Mouse (Mus musculus) kidney, postnatal 0 days (tissue): ENCODE results near the gene Cd302. TPM values are rescaled to one million over a fixed set of nuclear protein-coding genes. Genes with fewer than 3 reads are reported as not detected.

Experiments used
- ATAC-seq: fragments of 200-750 bp; cut with Nextera tagmentation; replicated peaks from 2 replicates; pipeline ENCODE4 v1.8.0; 2017; ENCODE audit warnings: low read depth, moderate number of reproducible peaks, moderate TSS enrichment, moderate library complexity; ENCODE audit not compliant: low FRiP score
- DNase-seq: peaks from one replicate; pipeline ENCODE4 v3.0.0-alpha.2; 2016; ENCODE audit warnings: low spot score
- H3K27ac ChIP-seq: fragments of 300-500 bp; sonication (generic); 2 replicates; pipeline ENCODE4 v1.5.1; 2014; ENCODE audit warnings: mild to moderate bottlenecking
- H3K27me3 ChIP-seq: fragments of 300-500 bp; sonication (generic); 2 replicates; pipeline ENCODE4 v1.6.1; 2014; ENCODE audit warnings: low read length, mixed read lengths; ENCODE audit not compliant: insufficient read depth
- H3K36me3 ChIP-seq: fragments of 300-500 bp; sonication (generic); 2 replicates; pipeline ENCODE4 v1.6.1; 2014; ENCODE audit warnings: low read length, mixed read lengths; ENCODE audit not compliant: insufficient read depth
- H3K4me1 ChIP-seq: fragments of 300-500 bp; sonication (generic); replicated peaks from 2 replicates; pipeline ENCODE4 v1.6.1; 2014; ENCODE audit warnings: antibody characterized with exemption, low read length, mixed read lengths; ENCODE audit not compliant: insufficient read depth
- H3K4me2 ChIP-seq: fragments of 300-500 bp; sonication (generic); 2 replicates; pipeline ENCODE4 v1.6.1; 2014; ENCODE audit warnings: mild to moderate bottlenecking, low read length, moderate library complexity, mixed read lengths
- H3K4me3 ChIP-seq: fragments of 300-500 bp; sonication (generic); replicated peaks from 2 replicates; pipeline ENCODE4 v1.5.1; 2014; ENCODE audit warnings: low read depth, low read length
- H3K9ac ChIP-seq: fragments of 300-500 bp; sonication (generic); 2 replicates; pipeline ENCODE4 v1.6.1; 2014; ENCODE audit warnings: low read depth, low read length
- H3K9me3 ChIP-seq: fragments of 300-500 bp; sonication (generic); replicated peaks from 2 replicates; pipeline ENCODE4 v1.6.1; 2016; ENCODE audit warnings: low read length, inconsistent platforms, mixed read lengths
- CTCF ChIP-seq: IDR thresholded peaks from 2 replicates; pipeline ENCODE4 v1.5.1; 2016; ENCODE audit warnings: antibody characterized with exemption, low read depth, mild to moderate bottlenecking, moderate library complexity
- WGBS: fragments of 180-500 bp; shearing (Covaris S2); extraction: QIAGEN DNeasy Blood & Tissue Kit; methylation state at CpG from one replicate; pipeline ENCODE4 v1.1.7; 2014; 5-methylcytosine and 5-hydroxymethylcytosine counted together
- polyA plus RNA-seq: library from polyadenylated mRNA; unstranded; fragments of >200 nt; fragmentation: Nextera tagmentation; extraction: Ambion mirVana; gene quantifications from 2 replicates; pipeline ENCODE4 v1.2.1, GENCODE M21; 2015

Cd302 gene
- polyA plus RNA-seq, 1 experiment from 2014 or later: 66.8 TPM

DNA sequence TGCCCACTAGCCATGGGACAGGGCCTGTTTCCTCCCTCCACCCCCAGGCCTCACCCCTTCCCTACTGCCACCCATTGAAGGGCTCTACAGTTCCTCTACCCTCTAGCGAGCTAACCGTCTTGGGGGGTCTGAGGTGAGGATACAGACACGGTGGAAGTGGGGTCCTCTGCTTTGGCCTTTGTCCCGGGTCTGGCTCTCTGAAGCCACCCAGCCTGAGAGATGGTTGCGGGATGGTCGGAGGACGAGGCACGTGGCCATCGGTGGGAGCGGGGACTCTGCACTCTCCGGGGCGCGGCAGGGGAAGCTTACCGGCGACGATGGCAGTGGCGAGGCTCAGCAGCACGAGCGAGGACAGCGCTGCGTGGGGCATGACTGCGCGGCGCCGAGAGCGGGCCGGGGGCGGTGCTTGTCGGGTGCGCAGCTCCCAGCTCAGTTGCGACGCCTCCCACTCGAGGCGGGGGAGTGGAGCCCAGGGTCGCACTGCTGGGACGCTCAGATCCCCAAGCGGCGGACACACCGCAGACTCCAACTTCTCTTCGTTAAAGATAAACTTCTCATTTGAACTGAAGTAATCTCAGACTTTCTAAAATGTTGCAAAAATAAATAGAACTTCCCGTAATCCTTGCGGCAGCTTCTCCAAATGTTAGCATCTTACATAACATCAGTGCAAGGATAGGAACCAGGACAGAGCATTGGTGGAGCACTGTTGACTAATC, 379 bp downstream of the Cd302 start:
- H3K4me1 ChIP-seq: peaks cover 5% of the 10 kb centered on the region; the same call in 1 of the 2 replicates
- DNase-seq (peak; percentile 85), ATAC-seq (peak; percentile 90)
- H3K9ac ChIP-seq: peak overlapping the region; percentile 57
- under 1% methylated on average over 42 of the region's 42 CpGs for WGBS
- no peak for TF ChIP-seq CTCF
- H3K4me2 ChIP-seq: peak overlapping the region; percentile 86
- no peaks in the 10 kb centered on the region for H3K27me3 ChIP-seq
- H3K4me3 ChIP-seq: peak overlapping the region; percentile 49
- no peaks in the 10 kb centered on the region for H3K9me3 ChIP-seq
- H3K36me3 ChIP-seq: no peaks in the 10 kb centered on the region
- H3K27ac ChIP-seq: peak overlapping the region; percentile 50; the same call in 1 of the 2 replicates

- no peaks in the 10 kb centered on the region for H3K27me3 ChIP-seq
- peak; percentile 59 for DNase-seq
- 11% methylated on average over 9 of the region's 9 CpGs for WGBS
Observed at GRCm38 (mm10) chr2:60283208-60283750, 1.0 kb downstream of the Cd302 start.

DNA sequence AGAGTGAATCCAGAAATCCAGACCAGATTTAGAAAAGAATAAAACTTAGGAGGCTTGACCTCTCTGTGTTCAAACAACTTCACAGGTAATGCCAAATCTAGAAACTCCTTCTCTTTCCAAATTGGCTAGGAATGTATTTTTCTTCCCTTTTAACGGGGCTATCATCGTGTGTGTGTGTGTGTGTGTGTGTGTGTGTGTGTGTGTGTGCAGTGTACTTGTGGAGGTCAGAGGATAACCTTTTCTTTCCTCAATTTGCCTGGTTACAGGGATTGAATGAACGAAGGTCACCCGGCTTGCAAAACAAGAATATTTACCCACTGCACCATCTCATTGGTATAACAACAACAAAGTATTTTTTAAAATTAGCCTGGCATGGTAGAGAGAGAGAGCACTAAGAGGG, 1.7 kb downstream of the Cd302 start:
- peak overlapping the region; percentile 86; the same call in 1 of the 2 replicates for H3K4me2 ChIP-seq
- H3K4me3 ChIP-seq: no peak overlapping the region
- H3K27me3 ChIP-seq: no peaks in the 10 kb centered on the region
- ATAC-seq: no peak
- no peak overlapping the region for H3K9ac ChIP-seq
- H3K36me3 ChIP-seq: no peaks in the 10 kb centered on the region
- TF ChIP-seq CTCF: no peak
- H3K27ac ChIP-seq: no peak overlapping the region
- no peaks in the 10 kb centered on the region for H3K9me3 ChIP-seq
- 65% methylated on average over 4 of the region's 4 CpGs for WGBS
- peaks cover 5% of the 10 kb centered on the region; the same call in 1 of the 2 replicates for H3K4me1 ChIP-seq
- DNase-seq: no peak

More at GRCm38 (mm10) chr2:60283208-60283750, 1.0 kb downstream of the Cd302 start:
- Histone ChIP-seq H3K4me2 (peak overlapping the region; percentile 86), H3K4me1 (peaks cover 5% of the 10 kb centered on the region; the same call in 1 of the 2 replicates), H3K36me3 (no peaks in the 10 kb centered on the region), H3K9ac (peak overlapping the region; percentile 57; the same call in 1 of the 2 replicates), H3K9me3 (no peaks in the 10 kb centered on the region), H3K4me3 (peak overlapping the region; percentile 49), H3K27ac (peak overlapping the region; percentile 50; the same call in 1 of the 2 replicates)
- ATAC-seq: no peak
- TF ChIP-seq CTCF: no peak

GRCm38 (mm10) chr2:60278627-60279026, 5.7 kb downstream of the Cd302 start:
- WGBS: 94% methylated on average over 4 of the region's 4 CpGs
- no peak overlapping the region for H3K4me3 ChIP-seq
- H3K36me3 ChIP-seq: no peaks in the 10 kb centered on the region
- ATAC-seq (no peak), DNase-seq (no peak)
- peaks cover 3% of the 10 kb centered on the region; the same call in 1 of the 2 replicates for H3K4me1 ChIP-seq
- H3K27ac ChIP-seq: no peak overlapping the region
- no peaks in the 10 kb centered on the region for H3K27me3 ChIP-seq
- no peaks in the 10 kb centered on the region for H3K9me3 ChIP-seq
- TF ChIP-seq CTCF: no peak
- no peak overlapping the region for H3K4me2 ChIP-seq
- no peak overlapping the region for H3K9ac ChIP-seq

DNA sequence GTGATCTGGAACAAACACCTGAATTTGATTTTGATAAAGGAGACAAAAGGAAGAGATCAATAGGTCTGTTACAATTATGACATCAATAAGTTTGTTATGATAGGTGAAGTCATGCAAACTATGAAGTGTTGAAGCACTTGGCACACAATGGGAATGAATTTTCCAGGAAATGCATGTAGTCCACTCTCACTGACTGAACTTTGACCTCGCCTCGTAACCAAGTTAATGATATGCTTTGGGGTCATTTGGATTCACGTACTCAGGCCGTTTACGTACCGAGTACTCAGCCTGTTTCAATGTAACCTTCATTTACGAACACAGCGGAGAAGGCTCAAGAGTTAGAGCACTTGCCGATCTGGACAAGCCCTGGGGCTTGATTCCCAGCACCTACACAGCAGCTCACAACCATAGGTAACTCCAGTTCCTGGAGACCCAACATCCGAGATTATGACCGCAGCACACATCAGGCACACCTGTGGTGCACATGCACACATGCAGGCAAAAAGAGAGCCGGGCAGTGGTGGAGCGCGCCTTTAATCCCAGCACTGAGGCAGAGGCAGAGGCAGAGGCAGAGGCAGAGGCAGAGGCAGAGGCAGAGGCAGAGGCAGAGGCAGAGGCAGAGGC, 14.3 kb downstream of the Cd302 start:
- H3K9ac ChIP-seq: no peak overlapping the region
- H3K36me3 ChIP-seq: no peaks in the 10 kb centered on the region
- no peak for TF ChIP-seq CTCF
- H3K27ac ChIP-seq: no peak overlapping the region
- ATAC-seq (peak; percentile 33; the same call in 1 of the 2 replicates), DNase-seq (no peak)
- no peaks in the 10 kb centered on the region for H3K9me3 ChIP-seq
- 84% methylated on average over 14 of the region's 14 CpGs for WGBS
- no peak overlapping the region for H3K4me2 ChIP-seq
- H3K4me3 ChIP-seq: no peak overlapping the region
- no peaks in the 10 kb centered on the region for H3K27me3 ChIP-seq
- H3K4me1 ChIP-seq: no peaks in the 10 kb centered on the region

GRCm38 (mm10) chr2:60267567-60267966, 16.7 kb downstream of the Cd302 start:
- peak overlapping the region; percentile 31; the same call in 1 of the 2 replicates for H3K27ac ChIP-seq
- peak; percentile 75 for DNase-seq

More at GRCm38 (mm10) chr2:60267567-60267966, 16.7 kb downstream of the Cd302 start:
- H3K4me1 ChIP-seq: no peaks in the 10 kb centered on the region
- no peaks in the 10 kb centered on the region for H3K9me3 ChIP-seq
- H3K4me3 ChIP-seq: no peak overlapping the region
- no peak overlapping the region for H3K4me2 ChIP-seq
- no peaks in the 10 kb centered on the region for H3K27me3 ChIP-seq
- 30% methylated on average over 1 of the region's 1 CpGs for WGBS
- peak; percentile 73 for ATAC-seq
- no peak for TF ChIP-seq CTCF
- H3K9ac ChIP-seq: no peak overlapping the region
- H3K36me3 ChIP-seq: no peaks in the 10 kb centered on the region
